Mouse (Mus musculus) right cerebral cortex, postnatal 14 days (tissue): ENCODE measurements around the gene Rras2.

ENCODE experiments used
- DNase-seq: peaks from one replicate; pipeline ENCODE4 v3.0.0; 2022

Rras2 gene

GRCm38 (mm10) chr7:114020704-114021093, 96.9 kb downstream of the Rras2 start:
- peak; percentile 68 for DNase-seq

GRCm38 (mm10) chr7:114020057-114020703, 97.4 kb downstream of the Rras2 start:
- DNase-seq = no peak

- DNase-seq = no peak
These were observed 98.7 kb downstream of the Rras2 start for GRCm38 (mm10) chr7:114018861-114019260.

DNA sequence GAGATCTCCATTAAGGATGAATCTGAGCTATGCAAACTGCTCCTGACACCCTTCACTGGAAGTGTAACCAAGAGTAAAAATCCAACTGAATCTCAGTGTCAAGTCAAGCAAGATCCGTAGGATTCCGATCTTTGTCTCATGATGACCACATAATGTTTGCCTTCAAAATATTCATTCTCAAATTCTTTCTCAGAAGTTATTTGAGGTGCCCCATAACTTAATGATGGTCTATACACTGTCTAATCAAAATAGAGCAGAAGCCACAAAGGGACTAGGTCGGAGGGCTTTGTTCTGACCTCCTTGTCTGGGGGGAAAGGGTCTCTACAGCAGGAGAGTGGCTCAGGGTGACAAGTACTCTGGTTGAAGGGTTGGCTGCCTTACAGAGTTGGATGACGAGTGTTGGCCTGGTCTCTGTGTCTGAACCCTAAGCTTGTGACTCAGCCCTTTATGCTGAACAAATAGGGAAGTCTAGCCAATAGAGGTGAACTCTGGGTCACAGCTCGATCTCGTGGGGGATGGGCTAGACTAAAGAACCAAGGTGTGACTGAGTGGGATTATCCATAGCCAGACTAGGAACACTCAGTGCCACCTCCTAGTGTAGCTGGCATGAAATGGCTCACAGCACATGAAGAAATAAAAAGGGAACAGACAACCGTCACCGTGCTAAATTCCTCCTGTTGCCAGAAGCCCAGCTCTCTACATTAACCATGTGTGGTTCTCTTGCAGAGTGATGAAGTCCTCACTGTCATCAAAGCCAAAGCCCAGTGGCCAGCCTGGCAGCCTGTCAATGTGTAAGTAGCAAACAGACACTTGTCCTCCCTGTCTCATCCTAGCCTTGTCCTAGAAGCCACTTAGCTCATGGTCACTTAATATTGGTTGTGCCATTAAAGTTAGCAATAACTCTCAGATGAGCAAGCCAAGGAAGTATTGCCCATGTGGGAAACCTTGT, 101.3 kb downstream of the Rras2 start:
- DNase-seq = no peak

GRCm38 (mm10) chr7:114011726-114012443, 105.7 kb downstream of the Rras2 start:
- no peak for DNase-seq

DNA sequence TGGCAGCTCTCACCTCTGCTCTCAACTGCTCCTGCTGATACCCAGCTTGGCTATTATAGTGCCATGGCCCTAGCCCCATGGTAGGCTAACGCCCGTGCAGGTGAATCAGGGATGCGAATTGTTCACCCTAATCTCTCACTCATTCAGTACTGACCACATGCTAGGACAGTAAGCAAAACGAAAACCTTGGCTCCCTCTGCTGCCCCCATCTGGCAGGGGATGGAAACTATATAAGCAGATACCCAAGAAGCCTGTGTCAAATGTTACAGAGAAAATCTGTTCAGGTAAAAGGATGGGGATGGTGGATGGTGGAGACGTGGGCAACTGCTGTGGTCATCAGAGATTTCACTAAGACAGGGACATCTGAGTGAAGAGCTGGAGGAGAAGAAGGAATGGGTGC, 110.0 kb downstream of the Rras2 start:
- DNase-seq = peak; percentile 29

- no peak for DNase-seq
These were observed 111.1 kb downstream of the Rras2 start for GRCm38 (mm10) chr7:114006456-114006855.

DNA sequence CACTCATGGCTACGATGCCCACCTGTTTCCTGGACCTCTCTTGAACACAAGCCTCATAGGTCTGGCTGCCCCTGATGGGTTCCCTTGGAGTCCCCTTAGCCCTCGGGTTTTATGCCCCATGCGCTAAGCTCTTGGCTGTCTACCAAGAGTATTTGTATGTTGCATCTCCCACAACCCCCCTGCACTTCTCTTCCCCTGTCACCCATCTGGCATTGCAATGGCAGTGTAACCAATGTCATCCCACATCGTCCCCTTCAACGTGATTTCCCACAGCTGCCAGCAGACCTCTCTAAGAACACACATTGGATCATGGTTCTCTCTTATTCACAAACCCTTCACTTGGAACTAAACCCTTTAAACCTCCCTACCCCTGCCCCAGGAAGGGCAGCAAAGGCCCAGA, 112.1 kb downstream of the Rras2 start:
- DNase-seq = no peak

DNA sequence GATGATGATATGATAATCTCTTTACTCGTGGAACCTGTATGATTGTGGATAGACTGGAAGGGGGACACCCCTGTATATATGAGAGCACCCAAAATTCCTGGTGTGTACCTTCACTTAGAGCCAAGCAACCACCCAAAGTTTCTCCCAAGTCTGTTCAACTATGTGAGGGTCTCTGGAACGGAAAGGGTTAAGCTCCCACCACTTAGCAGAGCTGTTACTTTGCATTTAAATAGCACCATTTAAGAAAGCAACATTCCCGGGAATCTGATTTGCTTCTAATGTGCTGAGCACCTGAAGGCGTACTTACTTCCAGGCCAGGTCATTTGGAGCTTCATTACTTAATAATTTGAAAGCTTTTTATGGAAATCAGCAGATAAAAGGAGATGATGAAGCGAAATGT, 113.4 kb downstream of the Rras2 start:
- no peak for DNase-seq

DNA sequence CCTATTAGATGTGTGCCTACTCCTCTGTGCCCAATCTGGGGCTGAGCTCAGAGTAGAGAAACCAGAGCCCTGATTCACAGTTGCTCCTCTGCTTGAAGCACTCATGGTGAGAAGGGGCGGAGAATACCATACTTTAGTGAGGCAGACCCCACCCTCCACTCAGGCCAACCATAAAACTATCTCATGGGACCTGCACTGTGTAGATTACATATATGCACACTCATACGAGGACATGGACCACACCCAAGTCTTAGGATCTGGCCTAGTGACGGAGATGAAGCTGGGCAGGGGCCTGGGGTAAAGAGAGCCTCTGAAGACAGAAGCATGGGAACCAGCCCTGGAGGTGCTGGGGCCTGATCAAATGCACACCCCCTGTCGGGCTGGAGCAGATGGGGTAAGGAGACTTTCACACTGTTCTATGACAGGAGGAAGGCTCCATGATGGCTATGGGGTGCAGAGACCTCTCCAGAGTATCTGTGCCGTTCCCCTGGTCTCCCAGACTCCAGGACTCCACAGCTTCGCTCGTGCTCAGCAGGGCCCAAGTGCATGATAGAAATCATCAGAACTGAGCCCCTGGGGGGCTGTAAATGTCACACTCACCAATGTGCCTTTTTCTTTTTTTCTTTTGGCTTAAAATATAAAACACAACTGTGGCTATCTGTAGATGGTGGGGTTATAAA, 119.8 kb downstream of the Rras2 start:
- no peak for DNase-seq
